Mouse (Mus musculus): ENCODE measurements around the gene Neurl1a.

Neurl1a gene

GRCm38 (mm10) chr19:47216766-47217165, 38.1 kb downstream of the Neurl1a start:
- no peak for DNase-seq

- DNase-seq = no peak
Observed at GRCm38 (mm10) chr19:47219622-47220021, 41.0 kb downstream of the Neurl1a start.

- DNase-seq = no peak
Observed at GRCm38 (mm10) chr19:47220232-47220631, 41.6 kb downstream of the Neurl1a start.

DNA sequence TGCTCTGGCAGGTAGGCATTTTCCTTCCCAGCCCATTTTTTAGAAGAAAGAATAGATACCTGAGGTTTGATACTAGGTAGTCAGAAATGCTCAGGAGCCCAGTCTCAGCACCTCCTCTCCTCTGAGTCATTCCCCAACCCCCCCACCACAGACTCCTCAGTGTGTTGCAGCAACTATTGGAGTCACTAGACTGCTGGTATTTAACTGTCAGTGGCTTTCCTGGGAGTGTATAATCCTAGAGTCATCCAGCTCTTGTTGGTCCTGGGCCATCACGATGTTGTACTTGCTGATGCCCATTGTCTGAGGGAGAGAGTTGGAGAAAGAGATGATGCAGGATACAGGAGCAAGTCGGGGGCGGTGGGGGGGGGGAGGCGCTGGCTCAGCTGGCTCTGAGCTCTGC, 42.4 kb downstream of the Neurl1a start:
- DNase-seq = no peak

DNA sequence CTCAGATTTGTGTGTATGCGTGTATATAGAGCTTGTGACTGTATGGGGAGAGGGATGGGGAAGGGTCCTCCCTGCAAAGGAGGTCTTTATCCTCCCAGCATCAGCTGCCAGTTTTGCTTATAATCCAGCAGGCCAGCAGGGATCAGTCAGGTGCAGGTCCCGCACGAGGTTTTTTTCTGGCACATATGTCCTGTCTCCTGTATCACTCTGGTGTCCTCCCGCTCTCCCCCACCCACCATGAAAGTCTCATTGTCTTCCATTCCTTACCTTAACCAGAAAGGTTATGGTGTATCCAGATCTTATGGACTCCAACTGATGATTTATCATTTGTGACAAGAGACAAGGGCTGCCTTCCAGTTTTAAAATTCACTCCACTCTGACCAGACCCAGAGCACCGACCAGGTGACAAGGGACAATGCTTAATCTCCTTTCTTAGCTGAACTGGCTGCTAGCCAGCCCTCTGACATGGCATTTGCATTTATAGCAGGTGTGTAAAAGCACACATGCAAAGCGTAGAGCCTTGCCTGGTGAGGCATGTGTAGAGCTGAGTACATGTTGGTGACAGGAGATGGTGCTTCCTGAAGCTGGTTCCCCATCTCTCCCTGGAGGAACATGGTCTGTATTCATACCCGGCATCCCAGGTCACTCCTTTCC, 43.0 kb downstream of the Neurl1a start:
- DNase-seq = no peak

- no peak for DNase-seq
Observed at GRCm38 (mm10) chr19:47222154-47222840, 43.7 kb downstream of the Neurl1a start.

- DNase-seq = no peak
Observed at GRCm38 (mm10) chr19:47222841-47223557, 44.4 kb downstream of the Neurl1a start.

DNA sequence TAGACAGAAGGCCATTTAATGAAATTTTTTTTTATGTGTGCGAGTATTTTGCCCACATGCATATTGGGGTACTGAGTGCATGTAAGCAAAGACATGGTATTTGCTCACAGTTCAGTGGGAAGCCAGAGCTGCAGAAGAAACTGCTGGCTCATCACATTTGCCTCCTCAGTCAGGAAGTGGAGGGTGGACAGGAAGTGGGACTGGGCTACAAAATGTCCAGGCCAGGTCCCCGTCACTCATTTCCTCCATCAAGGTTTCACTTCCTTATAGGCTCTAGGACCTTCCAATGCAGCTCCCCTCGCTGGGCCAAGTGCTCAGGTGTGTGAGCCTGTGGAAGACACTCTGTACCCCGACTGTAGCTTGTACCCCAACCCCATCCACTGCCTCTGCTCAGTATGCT, 46.1 kb downstream of the Neurl1a start:
- DNase-seq = no peak

- DNase-seq = no peak
Observed at GRCm38 (mm10) chr19:47225791-47226190, 47.2 kb downstream of the Neurl1a start.

DNA sequence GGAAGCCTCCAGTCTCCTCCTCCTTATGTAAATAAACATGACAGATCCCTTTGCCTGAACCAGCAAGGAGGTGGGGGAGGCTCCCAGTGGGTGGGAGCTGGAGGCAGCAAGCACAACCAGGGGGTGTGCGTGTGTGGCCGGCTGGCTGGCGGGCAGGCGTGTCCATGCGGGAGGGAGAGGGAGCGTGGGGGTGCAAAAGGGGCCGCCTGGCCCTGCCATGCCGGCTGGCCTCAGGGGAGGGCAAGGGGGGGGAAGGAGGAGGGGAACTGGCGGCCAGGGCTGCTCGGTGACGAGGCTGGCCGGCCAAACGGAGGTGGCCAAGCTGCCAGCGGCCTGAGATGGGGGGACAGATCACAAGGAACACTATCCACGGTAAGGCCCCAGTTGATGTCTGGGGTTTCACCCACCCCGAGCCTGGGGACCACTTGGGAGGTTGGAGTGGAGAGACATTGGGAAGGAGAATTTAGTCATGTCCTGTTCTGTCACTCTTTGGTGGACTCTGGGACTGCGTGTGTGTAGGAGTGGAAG, 50.2 kb downstream of the Neurl1a start:
- no peak for DNase-seq

DNA sequence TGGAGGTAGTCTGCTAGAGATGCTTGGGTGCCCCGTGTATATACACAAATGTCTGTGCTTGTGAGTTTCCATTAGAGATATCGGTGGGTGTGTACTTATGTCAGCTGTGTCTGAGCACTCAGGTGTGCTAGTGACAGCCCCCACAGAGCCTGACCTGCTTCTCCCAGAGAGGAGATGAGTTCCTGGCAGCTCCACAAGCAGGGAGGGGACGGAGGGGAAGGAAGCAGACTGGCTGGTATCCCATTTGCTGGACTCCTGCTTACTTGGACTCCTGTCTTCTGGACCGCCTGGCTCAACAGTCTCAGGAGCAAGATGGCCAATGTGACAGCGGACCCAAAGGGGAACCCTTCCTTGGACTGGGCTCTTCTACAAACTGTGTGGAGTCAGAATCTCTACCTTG, 50.8 kb downstream of the Neurl1a start:
- DNase-seq = no peak

DNA sequence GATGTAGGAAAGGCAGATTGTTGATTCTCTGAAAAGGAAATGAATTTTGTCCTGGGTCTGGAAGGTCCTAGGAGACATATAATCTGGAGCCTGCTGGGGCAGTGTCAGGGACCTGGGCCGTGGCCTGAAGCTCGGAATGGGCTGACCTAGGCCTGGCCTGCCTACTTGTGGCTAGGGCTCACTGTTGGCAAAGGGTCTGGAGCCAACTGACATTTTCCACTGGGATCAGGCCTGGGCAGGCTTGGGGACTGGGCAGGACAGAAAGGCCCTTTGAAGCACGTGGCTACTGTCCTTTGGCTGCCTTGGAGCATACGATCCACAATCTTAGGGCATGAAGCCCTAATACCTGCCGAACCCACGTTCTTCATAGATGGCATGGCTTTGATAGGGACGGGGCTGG, 51.5 kb downstream of the Neurl1a start:
- DNase-seq = no peak

DNA sequence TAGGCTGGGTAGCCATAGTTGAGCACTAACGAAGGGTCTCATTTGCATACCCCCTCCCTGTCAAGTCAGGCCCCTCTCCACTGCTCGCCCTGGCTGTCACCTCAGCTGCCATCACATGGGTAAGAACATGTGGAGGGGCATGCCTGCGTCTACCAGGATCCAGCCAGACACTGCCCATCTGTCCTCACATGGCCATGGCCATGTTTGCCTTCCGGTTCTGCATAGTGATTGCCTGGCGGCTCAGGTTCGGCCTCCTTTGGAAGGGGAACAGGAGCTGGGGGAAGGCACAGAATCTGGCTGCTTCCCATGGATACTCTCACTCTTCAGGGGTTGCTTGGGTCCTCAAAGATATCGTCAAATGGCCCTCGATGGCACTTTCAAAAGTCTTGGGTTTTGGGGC, 52.1 kb downstream of the Neurl1a start:
- no peak for DNase-seq

DNA sequence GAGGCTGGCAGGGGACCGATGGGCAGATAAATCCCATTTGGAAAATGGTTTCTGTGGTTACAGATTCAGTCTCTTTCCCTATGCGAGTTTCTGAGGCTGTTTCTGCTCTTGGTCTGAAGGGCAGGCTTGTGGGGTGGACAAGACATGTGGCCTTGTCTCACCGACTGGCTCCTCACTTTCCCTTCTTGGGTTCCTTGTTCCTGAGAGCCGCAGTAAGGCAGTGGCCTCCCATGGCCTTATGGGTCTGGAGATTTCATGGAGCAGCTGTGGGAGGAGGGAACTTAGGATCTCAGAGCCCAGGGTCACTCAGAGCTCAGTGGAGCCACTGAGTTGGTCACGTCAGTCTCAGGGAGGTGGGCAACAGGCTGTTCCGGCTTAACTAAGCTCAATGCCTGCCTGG, 52.8 kb downstream of the Neurl1a start:
- DNase-seq = no peak

DNA sequence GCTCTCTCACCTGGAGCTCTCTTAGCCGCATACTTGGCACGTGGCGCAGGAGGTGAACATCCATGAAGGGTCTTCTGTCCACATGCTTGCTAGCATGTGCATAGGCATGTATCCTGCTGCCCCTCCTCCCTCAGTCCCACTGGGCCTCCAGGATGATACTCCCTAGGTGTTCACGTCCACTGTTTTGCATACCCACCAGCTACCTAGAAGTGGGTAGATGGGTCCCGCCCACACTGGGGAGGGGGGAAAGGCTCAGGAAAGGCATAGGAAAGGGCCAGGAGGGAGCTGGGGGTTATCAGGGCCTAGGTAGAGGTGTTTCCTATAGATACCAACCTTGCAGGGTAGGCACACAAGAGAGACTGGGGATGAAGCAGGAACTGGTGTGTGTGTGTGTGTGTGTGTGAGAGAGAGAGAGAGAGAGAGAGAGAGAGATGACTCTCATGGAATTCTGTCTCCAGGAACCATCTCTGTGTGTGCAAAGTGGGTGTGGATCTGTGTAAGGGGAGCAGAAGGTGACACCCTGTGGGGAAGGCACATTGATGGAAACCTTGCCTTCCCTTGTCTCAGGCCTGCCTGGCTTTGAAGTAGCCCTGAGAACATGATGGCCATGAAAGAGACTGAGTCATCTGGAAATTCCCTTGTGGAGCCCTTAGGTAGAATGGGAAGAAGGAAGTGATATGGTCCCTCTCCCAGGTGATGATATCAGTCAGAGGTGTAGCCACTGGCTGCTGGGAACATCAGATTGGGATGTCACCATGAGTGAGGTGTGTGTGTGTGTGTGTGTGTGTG, 53.7 kb downstream of the Neurl1a start:
- DNase-seq = no peak

GRCm38 (mm10) chr19:47233087-47233486, 54.5 kb downstream of the Neurl1a start:
- DNase-seq = no peak

GRCm38 (mm10) chr19:47240076-47240475, 61.5 kb downstream of the Neurl1a start:
- DNase-seq = no peak

GRCm38 (mm10) chr19:47240957-47241356, 62.3 kb downstream of the Neurl1a start:
- no peak for DNase-seq

- DNase-seq = no peak
Observed at GRCm38 (mm10) chr19:47242227-47242626, 63.6 kb downstream of the Neurl1a start.

DNA sequence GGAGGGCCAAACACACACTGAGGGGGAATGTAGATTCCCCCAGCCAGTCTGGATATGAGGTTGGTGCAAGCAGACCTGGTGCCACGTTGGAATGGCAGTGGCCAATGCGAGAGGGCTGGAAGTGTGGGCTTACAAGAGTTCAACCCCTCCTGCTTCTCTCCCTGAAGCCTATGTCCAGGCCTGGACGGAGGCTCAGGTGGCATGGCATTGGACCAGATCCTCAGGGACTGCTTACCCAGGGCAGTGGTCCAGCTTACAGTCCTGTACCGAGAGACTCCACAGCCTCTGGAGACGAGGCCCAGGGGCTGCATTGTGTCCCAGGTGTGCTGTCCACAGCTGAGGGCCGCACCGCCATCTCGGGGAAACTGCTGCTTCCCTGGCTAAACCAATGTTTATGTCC, 66.9 kb downstream of the Neurl1a start:
- no peak for DNase-seq

GRCm38 (mm10) chr19:47247791-47248190, 69.2 kb downstream of the Neurl1a start:
- DNase-seq = no peak

- DNase-seq = no peak
Observed at GRCm38 (mm10) chr19:47248296-47248695, 69.7 kb downstream of the Neurl1a start.
